8 mouse cellular contexts compared by ENCODE assay signal in the genomic region with DNA sequence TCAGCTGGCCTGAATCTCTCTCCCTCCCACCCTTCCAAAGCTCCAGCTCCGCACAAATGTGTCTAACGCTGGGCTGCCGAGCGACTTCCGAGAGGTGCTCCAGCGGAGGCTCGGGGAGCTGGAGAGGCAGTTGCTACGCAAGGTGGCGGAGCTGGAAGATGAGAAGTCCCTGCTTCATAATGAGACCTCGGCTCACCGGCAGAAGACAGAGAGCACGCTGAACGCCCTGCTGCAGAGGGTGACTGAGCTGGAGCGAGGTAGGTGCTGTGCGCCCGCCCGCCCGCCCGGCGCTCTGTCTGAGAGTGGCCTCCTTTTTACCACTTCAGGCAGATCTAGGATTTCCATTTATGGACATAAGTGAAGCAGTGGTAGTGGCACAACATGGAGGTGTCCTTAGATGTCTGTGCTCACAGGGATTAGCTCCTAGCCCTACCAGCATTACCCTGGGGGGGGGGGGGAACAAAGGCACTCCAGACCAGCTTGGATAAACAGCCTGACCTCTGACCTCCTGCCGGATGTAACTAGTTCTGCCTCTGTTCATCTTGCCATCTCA. TPM values are rescaled to one million over a fixed set of nuclear protein-coding genes. Genes with fewer than 3 reads are reported as not detected.
DNase-seq lines count a peak whose midpoint lies in the region; ATAC-seq lines count a peak whose summit lies in the region.

No protein-coding gene starts in this region.

- 2% methylated on average over 15 of the region's 21 CpGs for WGBS in embryonic facial prominence, embryonic 14.5 days
- 6% methylated on average over 21 of the region's 21 CpGs for WGBS in intestine, embryonic 15.5 days

- H3K36me3 ChIP-seq in embryonic facial prominence, embryonic 14.5 days (ENCODE audit: control insufficient read depth, insufficient read depth, low read length), result no peaks in the 10 kb centered on the region
- no peaks in the 10 kb centered on the region for H3K36me3 ChIP-seq in intestine, embryonic 15.5 days

- no peak overlapping the region for H3K27ac ChIP-seq in embryonic facial prominence, embryonic 14.5 days (replicated peaks; ENCODE audit: low read depth, low read length)
- H3K27ac ChIP-seq in intestine, embryonic 15.5 days, result no peak overlapping the region

- H3K9me3 ChIP-seq in embryonic facial prominence, embryonic 14.5 days (ENCODE audit: control insufficient read depth, low read length), result no peaks in the 10 kb centered on the region
- no peaks in the 10 kb centered on the region for H3K9me3 ChIP-seq in intestine, embryonic 15.5 days

- H3K4me3 ChIP-seq in embryonic facial prominence, embryonic 14.5 days (ENCODE audit: low read depth, low read length), result peak overlapping the region; percentile 40
- H3K4me3 ChIP-seq in intestine, embryonic 15.5 days (replicated peaks), result peak overlapping the region; percentile 27

- ATAC-seq in embryonic facial prominence, embryonic 14.5 days (ENCODE audit: low read depth), result no peak
- ATAC-seq in intestine, embryonic 15.5 days, result no peak

- peaks cover 5% of the 10 kb centered on the region; the same call in 1 of the 2 replicates for H3K4me1 ChIP-seq in embryonic facial prominence, embryonic 14.5 days (ENCODE audit: control insufficient read depth, insufficient read depth, low read length)
- H3K4me1 ChIP-seq in intestine, embryonic 15.5 days (replicated peaks), result peaks cover 12% of the 10 kb centered on the region

- 0 out of 2 replicates have a peak overlapping the region, but pooled peaks have one; percentile 40 for H3K9ac ChIP-seq in embryonic facial prominence, embryonic 14.5 days (ENCODE audit: low read depth, low read length)
- H3K9ac ChIP-seq in intestine, embryonic 15.5 days, result no peak overlapping the region; the same call in 1 of the 2 replicates

- peak; percentile 16 to 22 for DNase-seq in layer of hippocampus, postnatal 25 days (ENCODE audit: extremely low spot score in 1 of 2, low spot score in 1 of 2)
- no peak for DNase-seq in layer of hippocampus, adult 11-12 months (ENCODE audit: low spot score)
- peak; percentile 34 for DNase-seq in embryonic facial prominence, embryonic 14.5 days (ENCODE audit: low spot score)
- DNase-seq in retina, embryonic 14.5 days (ENCODE audit: low spot score), result peak; percentile 55
- no peak for DNase-seq in thymus, postnatal 36 days
- no peak for DNase-seq in thymus, postnatal 14 days
- DNase-seq in urinary bladder, postnatal 36 days (ENCODE audit: low spot score in 2 of 2), result no peak

- peaks cover 57% of the 10 kb centered on the region for H3K27me3 ChIP-seq in embryonic facial prominence, embryonic 14.5 days (replicated peaks; ENCODE audit: control insufficient read depth, insufficient read depth, low read length)
- H3K27me3 ChIP-seq in intestine, embryonic 15.5 days (replicated peaks), result peaks cover 32% of the 10 kb centered on the region

- peak overlapping the region; percentile 49 for H3K4me2 ChIP-seq in embryonic facial prominence, embryonic 14.5 days (ENCODE audit: low read depth, low read length)
- peak overlapping the region; percentile 62 for H3K4me2 ChIP-seq in intestine, embryonic 15.5 days (replicated peaks)

RNA-seq across cellular contexts. Expression of gene Nptx2, which starts 2.5 kb away (rescaled TPM):
- total RNA-seq in layer of hippocampus, postnatal 25 days (2021), result 10 to 100 TPM; 55.4 to 55.5 TPM
- polyA plus RNA-seq in embryonic facial prominence, embryonic 14.5 days (2014; fragmentation: Nextera tagmentation; extraction: Ambion mirVana), result 1.4 and 1.7 TPM in 2 replicates
- polyA plus RNA-seq in intestine, embryonic 15.5 days (2015; fragmentation: Nextera tagmentation; extraction: Ambion mirVana), result 2.0 and 2.1 TPM in 2 replicates

Comparison
In these comparisons a context has a peak if more than half of its experiments do, and no peak if none do; other contexts are left out.
1. DNase-seq: peak in layer of hippocampus, postnatal 25 days (2 of 2), embryonic facial prominence, embryonic 14.5 days (single experiment) and retina, embryonic 14.5 days (single experiment); none in layer of hippocampus, adult 11-12 months (single experiment), thymus, postnatal 36 days (0 of 2), thymus, postnatal 14 days (single experiment) and urinary bladder, postnatal 36 days (0 of 2).